29 mouse cellular contexts compared by ENCODE assay signal in genomic region chr9:92937802-92938201, GRCm38 (mm10).
DNase-seq lines count a peak whose midpoint lies in the region; ATAC-seq and TF ChIP-seq lines count a peak whose summit lies in the region.
"Had no signal": no experiment of that assay in that cellular context is flagged by ENCODE, and none has a peak within 500 bp of the region (broad histone marks: within the 10 kb centered on the region; RNA-seq: fewer than 3 reads in every experiment).

No protein-coding gene starts in this region.

- no peaks in the 10 kb centered on the region for H3K36me3 ChIP-seq in forebrain, postnatal 0 days (ENCODE audit: insufficient read depth)
- H3K36me3 ChIP-seq in forebrain, embryonic 14.5 days (ENCODE audit: control insufficient read depth, insufficient read depth, low read length), result no peaks in the 10 kb centered on the region
- H3K36me3 ChIP-seq: embryonic facial prominence, embryonic 12.5 days; embryonic facial prominence, embryonic 15.5 days; G1E; heart, embryonic 10.5 days; heart, embryonic 13.5 days had no signal

- ATAC-seq in forebrain, postnatal 0 days, result no peak; the same call in none of the 2 replicates
- no peak for ATAC-seq in forebrain, embryonic 14.5 days
- no peak for ATAC-seq in monocyte, adult 5-6 weeks (replicated peaks; ENCODE audit: insufficient number of reproducible peaks, low FRiP score, low TSS enrichment, poor library complexity, severe bottlenecking)
- ATAC-seq: hindbrain, postnatal 0 days; inflammation-experienced regulatory T-cells, adult 6 months; Patski had no signal

- H3K27ac ChIP-seq in forebrain, postnatal 0 days (ENCODE audit: low read depth, low read length), result no peak overlapping the region
- H3K27ac ChIP-seq in forebrain, embryonic 14.5 days (ENCODE audit: low read depth, low read length), result no peak overlapping the region
- H3K27ac ChIP-seq in layer of hippocampus, adult 2 months, result peak overlapping the region; percentile 54; the same call in 1 of the 2 replicates
- H3K27ac ChIP-seq: embryonic facial prominence, embryonic 12.5 days; embryonic facial prominence, embryonic 15.5 days; heart, adult 2 months; heart, embryonic 10.5 days; heart, embryonic 13.5 days; hindbrain, embryonic 14.5 days; hindbrain, postnatal 0 days had no signal

- no peak overlapping the region for H3K9ac ChIP-seq in forebrain, postnatal 0 days
- H3K9ac ChIP-seq in forebrain, embryonic 14.5 days (ENCODE audit: low read length), result no peak overlapping the region
- H3K9ac ChIP-seq: embryonic facial prominence, embryonic 12.5 days; embryonic facial prominence, embryonic 15.5 days; heart, embryonic 13.5 days; hindbrain, embryonic 14.5 days had no signal

- H3K4me2 ChIP-seq in forebrain, postnatal 0 days (ENCODE audit: low read depth), result no peak overlapping the region
- H3K4me2 ChIP-seq in forebrain, embryonic 14.5 days (ENCODE audit: low read length), result no peak overlapping the region
- H3K4me2 ChIP-seq: embryonic facial prominence, embryonic 12.5 days; embryonic facial prominence, embryonic 15.5 days; heart, embryonic 13.5 days; hindbrain, embryonic 14.5 days had no signal

- no peak overlapping the region for H3K4me3 ChIP-seq in forebrain, postnatal 0 days (ENCODE audit: low read depth, low read length)
- no peak overlapping the region for H3K4me3 ChIP-seq in forebrain, embryonic 14.5 days (ENCODE audit: low read depth, low read length)
- no peak overlapping the region for H3K4me3 ChIP-seq in layer of hippocampus, adult 2 months
- H3K4me3 ChIP-seq: embryonic facial prominence, embryonic 12.5 days; embryonic facial prominence, embryonic 15.5 days; heart, adult 2 months; heart, embryonic 10.5 days; heart, embryonic 13.5 days had no signal

- TF ChIP-seq CTCF in forebrain, postnatal 0 days (IDR thresholded peaks at IDR 0.05; ENCODE audit: low read depth), result no peak
- no peak for TF ChIP-seq CTCF in layer of hippocampus, adult 2 months (conservative IDR thresholded peaks at IDR 0.05)

- H3K4me1 ChIP-seq in forebrain, postnatal 0 days (ENCODE audit: insufficient read depth), result no peaks in the 10 kb centered on the region
- H3K4me1 ChIP-seq in forebrain, embryonic 14.5 days (ENCODE audit: control insufficient read depth, insufficient read depth, low read length), result no peaks in the 10 kb centered on the region
- H3K4me1 ChIP-seq: embryonic facial prominence, embryonic 12.5 days; embryonic facial prominence, embryonic 15.5 days; heart, embryonic 10.5 days; heart, embryonic 13.5 days had no signal

- DNase-seq in forebrain, postnatal 0 days, result peak; percentile 49
- no peak for DNase-seq in forebrain, embryonic 14.5 days (ENCODE audit: low spot score)
- DNase-seq in layer of hippocampus, adult 2 months (ENCODE audit: low spot score in 2 of 2), result no peak
- no peak for DNase-seq in layer of hippocampus, postnatal 25 days (ENCODE audit: extremely low spot score in 1 of 2, low spot score in 1 of 2)
- peak; percentile 20 for DNase-seq in right cerebral cortex, adult 18-20 months
- no peak for DNase-seq in right cerebral cortex, postnatal 14 days
- DNase-seq: adrenal gland, postnatal 10 days; adrenal gland, postnatal 36 days; B cell, adult 2 months; cerebellum, adult 11 months; cerebellum, adult 2 months; cerebellum, adult 9-11 months; cerebellum, postnatal 25 days; gastrocnemius, postnatal 10 days; gastrocnemius, postnatal 36 days; heart, adult 2 months; heart, postnatal 14 days; heart, postnatal 4 days had no signal

- no peaks in the 10 kb centered on the region for H3K27me3 ChIP-seq in forebrain, postnatal 0 days (ENCODE audit: insufficient read depth, low read length)
- H3K27me3 ChIP-seq in forebrain, embryonic 14.5 days (replicated peaks; ENCODE audit: control insufficient read depth, insufficient read depth, low read length), result no peaks in the 10 kb centered on the region
- H3K27me3 ChIP-seq: CH12.LX; embryonic facial prominence, embryonic 12.5 days; embryonic facial prominence, embryonic 15.5 days; heart, embryonic 13.5 days; Patski had no signal

- 53% methylated on average over 1 of the region's 1 CpGs for WGBS in forebrain, postnatal 0 days
- 83% methylated on average over 1 of the region's 1 CpGs for WGBS in forebrain, embryonic 14.5 days

- H3K9me3 ChIP-seq in forebrain, postnatal 0 days (ENCODE audit: low read length), result peaks cover 14% of the 10 kb centered on the region
- peaks cover 13% of the 10 kb centered on the region; the same call in 1 of the 2 replicates for H3K9me3 ChIP-seq in forebrain, embryonic 14.5 days (replicated peaks; ENCODE audit: control insufficient read depth, low read length)
- H3K9me3 ChIP-seq: embryonic facial prominence, embryonic 15.5 days; G1E had no signal

Comparison
In these comparisons a context has a peak if more than half of its experiments do, and no peak if none do; other contexts are left out.
1. DNase-seq: peak in forebrain, postnatal 0 days (single experiment) and right cerebral cortex, adult 18-20 months (single experiment); none in forebrain, embryonic 14.5 days (single experiment), layer of hippocampus, adult 2 months (0 of 2), layer of hippocampus, postnatal 25 days (0 of 2) and right cerebral cortex, postnatal 14 days (single experiment).